Mouse (Mus musculus) olfactory bulb, adult 2 months (tissue): ENCODE measurements around the gene Wfs1. TPM values are rescaled to one million over a fixed set of nuclear protein-coding genes. Genes with fewer than 3 reads are reported as not detected.

ENCODE experiments used
- H3K27ac ChIP-seq: fragments of 200-500 bp; 2 replicates; pipeline ENCODE4 v1.5.1; 2012; ENCODE audit warnings: low read depth, low read length; ENCODE audit not compliant: insufficient read depth
- H3K4me1 ChIP-seq: fragments of 200-500 bp; 2 replicates; pipeline ENCODE4 v1.6.1; 2012; ENCODE audit warnings: low read length; ENCODE audit not compliant: control insufficient read depth, insufficient read depth
- H3K4me3 ChIP-seq: fragments of 200-500 bp; 2 replicates; pipeline ENCODE4 v1.5.1; 2012; ENCODE audit warnings: mild to moderate bottlenecking, low read depth, low read length, moderate library complexity; ENCODE audit not compliant: insufficient read depth
- CTCF ChIP-seq: fragments of 200-500 bp; IDR thresholded peaks from 2 replicates; pipeline ENCODE4 v1.5.1; 2012; ENCODE audit warnings: low read depth, mild to moderate bottlenecking, low read length, moderate library complexity; ENCODE audit not compliant: insufficient read depth
- POLR2A ChIP-seq: fragments of 200-500 bp; IDR thresholded peaks from 2 replicates; pipeline ENCODE4 v1.6.1; 2012; ENCODE audit warnings: mild to moderate bottlenecking, low read depth, low read length, moderate library complexity; ENCODE audit not compliant: insufficient read depth
- WGBS: fragments of 180-500 bp; shearing (Covaris S2); methylation state at CpG from one replicate; pipeline ENCODE4 v1.1.7; 2018; 5-methylcytosine and 5-hydroxymethylcytosine counted together
- polyA plus RNA-seq: library from polyadenylated mRNA; stranded (reverse); fragments of >200 nt; gene quantifications from 2 replicates; pipeline ENCODE4 v1.2.4, GENCODE M21; 2012; ENCODE audit warnings: low replicate concordance; ENCODE audit not compliant: missing spikeins, insufficient read depth, insufficient read length

The Wfs1 gene
- polyA plus RNA-seq, result not detected in 2 replicates

DNA sequence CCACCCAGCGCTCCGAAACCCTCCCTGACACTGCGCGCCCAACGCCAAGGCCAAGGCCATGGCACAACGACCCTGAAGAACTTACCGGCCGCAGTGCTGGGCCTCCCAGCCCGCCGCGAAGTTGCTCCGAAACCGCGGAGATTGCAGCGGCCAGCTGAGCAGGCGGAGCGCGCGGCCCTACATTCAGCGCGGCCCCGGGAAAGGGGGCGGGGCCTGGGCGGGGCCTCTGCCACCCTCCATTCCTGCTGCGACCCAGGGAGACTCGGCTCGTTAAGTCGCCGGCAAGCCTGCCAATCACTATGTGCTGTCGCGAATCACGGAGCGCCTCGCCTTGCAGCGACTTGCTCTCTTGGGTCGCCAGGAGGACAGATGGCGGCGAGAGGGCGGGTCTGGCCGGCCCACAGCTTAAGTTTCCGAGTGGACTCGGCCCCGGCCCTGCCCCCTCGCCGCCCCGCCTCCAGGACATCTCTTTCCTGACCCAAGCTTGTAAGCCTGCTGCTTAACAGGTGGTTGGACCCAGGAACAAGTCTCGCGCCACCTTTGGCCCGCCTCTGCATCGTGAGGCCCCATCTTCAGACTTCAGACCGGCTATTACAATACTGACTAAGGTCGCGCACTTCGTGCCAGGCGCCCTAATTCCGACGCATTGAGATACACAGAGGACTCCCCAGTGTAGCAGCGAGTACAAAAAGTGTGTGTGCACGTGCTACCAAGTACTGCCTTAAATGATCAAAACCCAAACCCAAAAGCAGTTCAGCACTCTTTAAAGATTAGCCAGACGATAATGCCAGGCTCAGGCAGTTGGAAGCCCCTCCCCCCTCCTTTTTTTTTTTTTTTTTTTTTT is at the start of gene Wfs1:
Wfs1 (minus strand) TSS at position 425 of the 844 bp plus-strand sequence.
- under 1% methylated on average over 60 of the region's 60 CpGs for WGBS
- Histone ChIP-seq H3K4me1 (peaks cover 25% of the 10 kb centered on the region), H3K4me3 (peak within 1 kb of the TSS; percentile 72), H3K27ac (no peak within 1 kb of the TSS)
- TF ChIP-seq POLR2A (no peak), CTCF (no peak)

DNA sequence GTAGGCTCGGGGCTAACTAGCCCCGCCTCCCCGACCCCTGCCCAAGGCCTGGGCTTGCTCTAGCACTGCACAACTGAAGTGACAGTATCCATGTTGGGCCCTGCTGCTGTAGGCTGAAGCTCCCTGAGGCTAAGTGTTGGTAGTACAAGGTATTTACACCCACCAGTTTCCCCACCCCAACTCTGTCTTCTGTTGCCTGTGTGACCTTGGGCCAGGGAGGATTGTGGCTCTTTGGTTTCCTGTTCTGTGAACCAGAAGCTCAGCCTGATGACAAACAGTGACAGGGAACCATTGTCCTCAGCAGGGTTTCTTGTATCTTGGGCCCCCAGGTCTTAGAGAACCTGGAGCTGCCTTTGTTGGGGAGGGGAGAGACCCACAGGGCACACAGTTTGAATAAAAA is 47.9 kb upstream of the Wfs1 start:
- Histone ChIP-seq H3K4me1 (peaks cover 26% of the 10 kb centered on the region), H3K4me3 (no peak overlapping the region), H3K27ac (no peak overlapping the region)
- WGBS, result 78% methylated on average over 3 of the region's 3 CpGs
- no peak for TF ChIP-seq CTCF
- TF ChIP-seq POLR2A, result no peak

DNA sequence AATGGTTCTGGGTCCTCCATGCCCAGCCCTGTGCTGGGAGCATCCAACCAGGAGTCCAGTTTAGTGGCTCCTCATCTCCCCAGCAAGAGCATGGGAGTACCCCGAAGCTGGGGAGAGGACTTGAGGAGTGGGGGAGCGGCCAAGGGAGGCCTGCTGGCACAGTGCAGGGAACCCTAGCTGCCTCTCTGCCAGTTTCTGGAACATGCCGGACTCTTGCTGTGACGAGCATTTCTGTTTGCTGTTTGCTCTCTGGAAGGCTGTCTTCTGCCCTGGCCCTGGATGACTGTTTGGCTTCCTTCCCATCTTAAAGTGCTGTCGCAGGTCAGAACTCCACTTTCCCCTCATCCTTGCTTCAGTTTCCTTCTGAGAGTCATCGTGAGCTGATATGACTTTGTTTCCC is 46.9 kb upstream of the Wfs1 start:
- no peak for TF ChIP-seq POLR2A
- TF ChIP-seq CTCF, result no peak
- no peak overlapping the region for H3K4me3 ChIP-seq
- WGBS, result 59% methylated on average over 6 of the region's 6 CpGs
- peaks cover 18% of the 10 kb centered on the region for H3K4me1 ChIP-seq
- H3K27ac ChIP-seq, result peak overlapping the region; percentile 47

DNA sequence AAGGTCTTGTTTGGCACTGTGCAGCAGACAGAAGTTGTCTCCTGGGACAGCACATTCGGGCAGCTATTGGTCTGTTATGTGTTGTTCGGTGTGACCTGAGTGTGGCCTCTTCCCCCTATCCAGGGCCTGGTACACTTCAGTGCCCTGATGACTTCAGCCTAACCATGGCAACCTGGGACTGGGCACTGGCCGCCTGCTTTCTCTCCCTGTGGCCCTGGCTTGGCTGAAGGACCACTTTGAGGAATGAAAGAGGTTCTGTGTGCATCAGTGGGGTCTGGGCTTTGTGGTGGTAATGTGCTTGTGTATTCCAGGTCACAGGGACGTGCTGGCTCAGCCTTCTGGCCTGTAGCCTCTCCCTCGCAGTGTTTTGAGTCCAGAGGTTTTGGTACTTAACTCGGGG is 46.2 kb upstream of the Wfs1 start:
- Histone ChIP-seq H3K4me3 (no peak overlapping the region), H3K27ac (peak overlapping the region; percentile 47; the same call in 1 of the 2 replicates), H3K4me1 (peaks cover 18% of the 10 kb centered on the region)
- TF ChIP-seq CTCF, result no peak
- TF ChIP-seq POLR2A, result no peak
- 52% methylated on average over 6 of the region's 6 CpGs for WGBS

DNA sequence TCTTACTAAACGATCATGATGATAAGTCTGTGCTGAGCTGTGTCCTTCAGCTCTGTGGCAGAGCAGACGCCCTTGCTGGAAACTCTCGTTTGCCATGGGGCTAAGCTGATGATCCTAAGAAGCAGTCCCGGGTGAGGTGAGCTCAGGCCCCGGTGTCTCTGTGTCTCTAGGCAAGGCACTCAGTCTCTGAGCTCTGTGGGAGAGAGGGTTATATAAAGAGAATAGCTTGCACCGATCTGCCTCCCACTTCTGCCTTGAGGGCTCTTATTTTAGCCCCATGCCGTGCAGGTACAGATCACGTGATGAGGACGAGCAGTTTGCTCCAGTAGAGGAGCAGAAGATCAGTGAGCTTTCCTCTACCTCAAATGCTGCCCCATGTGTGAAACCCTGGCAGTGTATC is 41.7 kb upstream of the Wfs1 start:
- TF ChIP-seq CTCF (no peak), POLR2A (no peak)
- no peak overlapping the region for H3K27ac ChIP-seq
- H3K4me1 ChIP-seq, result peaks cover 23% of the 10 kb centered on the region
- H3K4me3 ChIP-seq, result no peak overlapping the region
- WGBS, result 63% methylated on average over 9 of the region's 9 CpGs

DNA sequence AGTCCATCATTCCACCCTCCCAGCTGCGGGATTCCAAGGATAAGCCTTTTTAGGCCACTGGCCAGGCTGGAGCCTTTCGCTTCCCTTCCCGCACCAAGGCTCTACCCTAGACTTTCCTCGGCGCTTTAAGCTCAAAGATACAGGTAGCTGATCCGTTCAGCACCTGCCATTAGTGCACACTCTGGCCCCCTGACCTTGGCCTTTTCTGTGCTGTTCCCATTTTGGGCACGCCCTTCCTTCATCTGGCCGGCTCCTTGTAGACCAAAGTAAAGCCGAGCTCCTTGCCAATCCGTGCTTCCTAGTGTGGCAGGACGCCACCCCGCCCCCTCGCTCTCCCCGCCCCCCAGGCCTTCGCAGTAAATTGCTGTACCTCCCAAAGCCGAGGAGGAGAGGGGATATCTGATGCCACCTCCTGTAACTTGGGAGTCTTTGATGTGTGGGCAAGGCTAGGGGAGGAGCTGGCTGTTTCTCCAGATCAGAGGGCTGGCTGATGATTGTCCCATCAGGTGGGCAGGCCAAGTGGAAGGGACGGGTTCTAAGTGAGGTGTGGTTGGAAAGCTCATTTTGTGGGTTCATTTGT is 40.4 kb upstream of the Wfs1 start:
- H3K4me3 ChIP-seq, result peak overlapping the region; percentile 95
- TF ChIP-seq CTCF, result no peak
- TF ChIP-seq POLR2A, result no peak
- 2% methylated on average over 17 of the region's 17 CpGs for WGBS
- H3K4me1 ChIP-seq, result peaks cover 16% of the 10 kb centered on the region
- H3K27ac ChIP-seq, result no peak overlapping the region

DNA sequence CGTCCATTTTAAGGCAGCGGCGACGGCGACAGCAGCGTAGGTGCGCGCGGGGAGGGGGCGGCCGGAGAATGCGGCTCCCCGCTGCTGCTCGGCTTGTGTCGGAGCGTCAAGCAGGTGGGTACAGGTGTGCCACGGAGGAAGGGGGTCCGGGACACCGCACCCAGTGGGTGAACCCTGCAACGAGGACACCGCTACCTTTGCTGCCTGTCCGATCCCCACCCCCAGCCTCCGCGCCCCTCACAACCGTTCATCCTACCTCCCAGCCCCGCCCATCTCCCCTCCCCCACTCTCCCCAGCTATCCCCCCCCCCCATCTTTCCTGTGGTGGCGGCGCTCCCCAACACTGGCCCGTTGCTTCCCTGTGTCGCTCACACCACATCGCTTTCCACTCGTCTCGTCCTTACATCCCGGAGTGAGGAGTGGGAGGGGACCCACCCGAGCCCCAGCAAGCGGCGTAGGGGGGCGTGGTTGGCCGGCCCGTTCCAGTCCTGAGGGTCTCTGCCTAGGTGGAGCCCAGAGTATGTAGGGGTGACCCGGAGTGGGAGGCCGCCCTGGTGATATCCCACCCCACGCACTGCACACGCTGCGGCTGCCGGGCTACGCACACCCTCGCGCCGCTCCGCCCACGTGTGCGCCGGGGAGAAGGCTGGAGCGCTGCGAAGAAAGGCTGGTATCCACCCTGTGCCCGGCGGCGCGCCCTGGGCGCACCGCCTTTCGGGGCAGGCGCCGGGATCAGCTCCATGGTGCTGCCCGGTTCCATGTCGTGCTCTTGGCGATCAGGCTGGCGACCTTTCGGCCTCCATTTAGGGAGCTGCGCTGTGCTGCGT is 39.7 kb upstream of the Wfs1 start:
- peaks cover 16% of the 10 kb centered on the region for H3K4me1 ChIP-seq
- TF ChIP-seq CTCF (no peak), POLR2A (0 out of 2 replicates have a peak, but pooled peaks have one; percentile 19)
- under 1% methylated on average over 69 of the region's 72 CpGs for WGBS
- peak overlapping the region; percentile 95 for H3K4me3 ChIP-seq
- no peak overlapping the region for H3K27ac ChIP-seq

DNA sequence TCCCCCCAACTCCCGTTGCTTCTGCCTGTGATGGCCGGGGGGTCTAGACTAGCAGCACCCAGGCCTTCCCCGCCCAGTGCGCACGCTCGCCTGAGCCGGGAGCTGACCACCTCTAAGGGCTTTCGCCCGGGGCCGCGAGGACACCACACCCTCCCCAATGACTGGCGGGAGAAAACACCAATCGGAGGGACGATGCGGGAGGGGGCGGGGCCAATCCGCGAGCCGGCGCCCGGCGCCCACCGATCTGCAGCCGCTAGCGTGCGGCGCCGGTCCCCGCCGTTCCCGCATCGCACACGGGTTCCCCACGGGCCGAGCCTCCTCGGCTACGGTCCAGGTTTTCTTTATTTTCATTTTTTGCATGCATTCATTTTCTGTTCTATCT is 39.1 kb upstream of the Wfs1 start:
- peaks cover 13% of the 10 kb centered on the region for H3K4me1 ChIP-seq
- peak overlapping the region; percentile 95 for H3K4me3 ChIP-seq
- 0% methylated on average over 37 of the region's 37 CpGs for WGBS
- H3K27ac ChIP-seq, result peak overlapping the region; percentile 40; the same call in 1 of the 2 replicates
- TF ChIP-seq POLR2A (peak; percentile 50; the same call in 1 of the 2 replicates), CTCF (no peak)
